Mouse (Mus musculus) ovary, postnatal 14 days (tissue): Measurements from ENCODE around the gene 4430402I18Rik.
"Not testable (repeated sequence)": the region's sequence is repeated elsewhere in the genome, so short reads cannot be mapped to it uniquely, and the experiment has no call there.

ENCODE experiments used
- DNase-seq: peaks from one replicate; pipeline ENCODE4 v3.0.0; 2022; ENCODE audit warnings: low spot score

4430402I18Rik gene

GRCm38 (mm10) chr19:28967652-28968051 lies at the start of gene 4430402I18Rik:
TSS of gene 4430402I18Rik (minus strand) at chr19:28967800.
- no peak for DNase-seq

- DNase-seq: no peak
These were observed 49.2 kb upstream of the 4430402I18Rik start for GRCm38 (mm10) chr19:29016786-29017185.

GRCm38 (mm10) chr19:29016204-29016765 lies 48.7 kb upstream of the 4430402I18Rik start:
- DNase-seq: no peak

GRCm38 (mm10) chr19:29015410-29016203 lies 48.0 kb upstream of the 4430402I18Rik start:
- DNase-seq: no peak

- DNase-seq: no peak
These were observed 47.0 kb upstream of the 4430402I18Rik start for GRCm38 (mm10) chr19:29014466-29015055.

- no peak for DNase-seq
These were observed 43.9 kb upstream of the 4430402I18Rik start for GRCm38 (mm10) chr19:29011355-29011990.

GRCm38 (mm10) chr19:29009046-29009445 lies 41.4 kb upstream of the 4430402I18Rik start:
- DNase-seq: no peak

- no peak for DNase-seq
These were observed 40.6 kb upstream of the 4430402I18Rik start for GRCm38 (mm10) chr19:29008069-29008706.

- not testable (repeated sequence) for DNase-seq
These were observed 32.7 kb upstream of the 4430402I18Rik start for GRCm38 (mm10) chr19:29000321-29000720.

- DNase-seq: no peak
These were observed 30.5 kb upstream of the 4430402I18Rik start for GRCm38 (mm10) chr19:28997976-28998630.

GRCm38 (mm10) chr19:28995366-28995765 lies 27.8 kb upstream of the 4430402I18Rik start:
- DNase-seq: no peak

GRCm38 (mm10) chr19:28994870-28995269 lies 27.3 kb upstream of the 4430402I18Rik start:
- DNase-seq: no peak

GRCm38 (mm10) chr19:28991391-28991790 lies 23.8 kb upstream of the 4430402I18Rik start:
- no peak for DNase-seq

GRCm38 (mm10) chr19:28990590-28991221 lies 23.1 kb upstream of the 4430402I18Rik start:
- DNase-seq: no peak

- DNase-seq: peak; percentile 98
These were observed 22.6 kb upstream of the 4430402I18Rik start, which contains the start of gene Cdc37l1 for GRCm38 (mm10) chr19:28990194-28990589. TSS of gene Cdc37l1 (plus strand) at chr19:28990352.

- no peak for DNase-seq
These were observed 21.9 kb upstream of the 4430402I18Rik start for GRCm38 (mm10) chr19:28989515-28989914.

GRCm38 (mm10) chr19:28982617-28983016 lies 15.0 kb upstream of the 4430402I18Rik start:
- DNase-seq: no peak

- peak; percentile 73 for DNase-seq
These were observed 7.4 kb upstream of the 4430402I18Rik start for GRCm38 (mm10) chr19:28974862-28975611.

- no peak for DNase-seq
These were observed 2.7 kb upstream of the 4430402I18Rik start for GRCm38 (mm10) chr19:28970251-28970650.

- no peak for DNase-seq
These were observed 1.6 kb upstream of the 4430402I18Rik start for GRCm38 (mm10) chr19:28969231-28969630.
